Mouse (Mus musculus) embryo, embryonic 9.5 days (tissue): ENCODE results near the gene Akr1c6.
"Not testable (repeated sequence)": the region's sequence is repeated elsewhere in the genome, so short reads cannot be mapped to it uniquely, and the experiment has no call there.

Experiments used
- DNase-seq: peaks from one replicate; pipeline ENCODE4 v3.0.0-alpha.2; 2017; ENCODE audit errors: extremely low spot score

Akr1c6 gene

GRCm38 (mm10) chr13:4434006-4434405 is at the start of gene Akr1c6:
TSS of gene Akr1c6 (plus strand) at chr13:4434306.
- DNase-seq: no peak

GRCm38 (mm10) chr13:4384918-4385317 is 49.2 kb upstream of the Akr1c6 start:
- DNase-seq: no peak

- no peak for DNase-seq
These were observed 48.6 kb upstream of the Akr1c6 start for GRCm38 (mm10) chr13:4385541-4385940.

GRCm38 (mm10) chr13:4388762-4389446 is 45.2 kb upstream of the Akr1c6 start:
- no peak for DNase-seq

GRCm38 (mm10) chr13:4400360-4400759 is 33.7 kb upstream of the Akr1c6 start:
- DNase-seq: not testable (repeated sequence)

- no peak for DNase-seq
These were observed 33.3 kb upstream of the Akr1c6 start for GRCm38 (mm10) chr13:4400831-4401230.

- no peak for DNase-seq
These were observed 31.9 kb upstream of the Akr1c6 start for GRCm38 (mm10) chr13:4402221-4402620.

GRCm38 (mm10) chr13:4404726-4405125 is 29.4 kb upstream of the Akr1c6 start:
- DNase-seq: no peak

GRCm38 (mm10) chr13:4406771-4407170 is 27.3 kb upstream of the Akr1c6 start:
- DNase-seq: no peak

GRCm38 (mm10) chr13:4428558-4428957 is 5.5 kb upstream of the Akr1c6 start:
- DNase-seq: no peak

GRCm38 (mm10) chr13:4429034-4429433 is 5.1 kb upstream of the Akr1c6 start:
- no peak for DNase-seq

- no peak for DNase-seq
These were observed 3.0 kb upstream of the Akr1c6 start for GRCm38 (mm10) chr13:4431129-4431528.

- DNase-seq: no peak
These were observed 31.5 kb downstream of the Akr1c6 start for GRCm38 (mm10) chr13:4465641-4466040.

- DNase-seq: no peak
These were observed 33.8 kb downstream of the Akr1c6 start for GRCm38 (mm10) chr13:4467896-4468295.
